Mouse (Mus musculus): Measurements from ENCODE around the gene Ptprn2. TPM values are rescaled to one million over a fixed set of nuclear protein-coding genes. Genes with fewer than 3 reads are reported as not detected.

The Ptprn2 gene
- polyA plus RNA-seq, 1 experiment from 2014 or later: 3.5 TPM

DNA sequence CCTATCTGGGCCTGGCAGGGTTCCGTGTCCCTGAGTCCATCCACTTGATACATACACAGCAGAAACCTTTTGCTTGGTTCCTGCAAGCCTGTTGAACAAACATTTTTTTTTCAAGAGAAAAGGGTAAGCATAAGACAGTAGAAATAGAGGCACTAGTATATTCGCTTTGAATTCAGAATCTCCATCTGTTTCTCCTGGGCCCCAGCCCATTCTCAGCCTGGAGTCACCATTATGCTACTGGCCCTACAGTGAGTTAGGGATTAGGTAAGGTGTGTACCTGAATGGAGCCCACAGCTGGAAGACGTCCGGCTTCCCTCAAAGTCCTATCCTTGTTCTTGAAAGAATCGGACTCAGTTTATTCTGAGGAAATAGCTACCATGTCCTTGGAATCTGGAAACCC is 104.6 kb downstream of the Ptprn2 start:
- Histone ChIP-seq H3K27ac (ENCODE audit: low read length) (no peak overlapping the region), H3K27me3 (ENCODE audit: control insufficient read depth, insufficient read depth, low read length) (no peaks in the 10 kb centered on the region), H3K9ac (ENCODE audit: low read length) (no peak overlapping the region), H3K4me1 (ENCODE audit: control insufficient read depth, insufficient read depth, low read length) (peaks cover 9% of the 10 kb centered on the region), H3K9me3 (replicated peaks; ENCODE audit: control insufficient read depth, low read length) (no peaks in the 10 kb centered on the region), H3K36me3 (ENCODE audit: control insufficient read depth, insufficient read depth, low read length) (no peaks in the 10 kb centered on the region), H3K4me2 (ENCODE audit: low read depth, low read length) (no peak overlapping the region), H3K4me3 (replicated peaks; ENCODE audit: low read length) (no peak overlapping the region)
- WGBS: 88% methylated on average over 5 of the region's 5 CpGs
- ATAC-seq (ENCODE audit: insufficient read depth, low FRiP score): no peak

DNA sequence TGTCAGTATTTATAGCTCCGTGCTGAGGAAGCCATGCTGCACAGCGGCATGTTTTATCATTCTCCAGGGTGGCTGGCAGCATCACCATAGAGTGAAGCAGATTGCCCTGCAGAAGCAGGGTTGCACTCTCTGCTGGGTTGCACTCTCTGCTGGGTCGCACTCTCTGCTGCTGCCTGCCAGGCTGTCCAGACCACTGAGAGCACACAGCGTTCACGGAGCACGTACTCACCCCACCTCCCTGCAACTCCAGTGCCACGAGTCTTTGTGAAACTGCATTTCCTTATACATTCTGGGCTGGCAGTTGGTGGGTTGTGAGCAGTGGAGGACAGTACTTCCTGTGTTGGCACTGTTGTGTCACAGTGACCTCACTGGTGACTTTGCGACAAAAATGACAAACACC is 108.9 kb downstream of the Ptprn2 start:
- H3K4me3 ChIP-seq (replicated peaks; ENCODE audit: low read length): no peak overlapping the region
- H3K4me2 ChIP-seq (ENCODE audit: low read depth, low read length): no peak overlapping the region
- no peaks in the 10 kb centered on the region for H3K36me3 ChIP-seq (ENCODE audit: control insufficient read depth, insufficient read depth, low read length)
- H3K9me3 ChIP-seq (replicated peaks; ENCODE audit: control insufficient read depth, low read length): no peaks in the 10 kb centered on the region
- no peaks in the 10 kb centered on the region for H3K4me1 ChIP-seq (ENCODE audit: control insufficient read depth, insufficient read depth, low read length)
- WGBS: 78% methylated on average over 8 of the region's 8 CpGs
- H3K9ac ChIP-seq (ENCODE audit: low read length): no peak overlapping the region
- H3K27ac ChIP-seq (ENCODE audit: low read length): no peak overlapping the region
- no peak for ATAC-seq (ENCODE audit: insufficient read depth, low FRiP score)
- H3K27me3 ChIP-seq (ENCODE audit: control insufficient read depth, insufficient read depth, low read length): no peaks in the 10 kb centered on the region

DNA sequence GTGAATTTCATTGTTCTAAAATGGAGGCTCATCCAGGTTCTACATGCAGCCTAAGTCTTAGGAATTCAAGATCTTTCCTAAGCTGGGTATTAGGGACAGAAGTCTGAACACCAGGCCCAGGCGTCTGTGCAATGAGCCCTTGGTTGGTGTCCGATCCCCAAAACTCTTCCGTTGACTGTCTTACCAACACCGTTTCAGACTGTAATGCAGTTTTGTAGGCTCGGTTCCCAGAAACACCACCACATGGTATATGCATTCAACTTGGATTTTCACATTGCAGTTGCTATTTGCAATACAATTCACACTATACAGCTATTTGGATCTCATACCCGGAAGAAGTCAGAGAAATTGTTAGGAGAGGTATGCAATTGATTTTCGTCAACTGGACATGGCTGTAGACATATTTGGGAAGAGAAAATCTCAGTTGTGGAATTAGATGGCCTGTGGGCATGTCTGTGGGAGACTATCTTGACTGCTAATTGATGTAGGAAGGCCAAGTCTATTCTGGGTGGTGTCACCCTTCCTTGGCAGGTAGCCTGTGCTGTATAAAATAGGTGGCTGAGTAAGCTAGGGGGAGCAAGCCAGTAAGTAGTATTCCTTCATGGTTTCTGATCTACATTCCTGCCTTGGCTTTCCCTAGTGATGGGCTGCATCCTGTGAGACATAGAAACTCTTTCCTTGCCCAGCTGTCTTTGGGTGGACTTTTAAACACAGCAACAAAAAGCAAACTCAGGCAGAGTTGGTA is 109.5 kb downstream of the Ptprn2 start:
- WGBS: 93% methylated on average over 7 of the region's 7 CpGs
- Histone ChIP-seq H3K4me3 (replicated peaks; ENCODE audit: low read length) (no peak overlapping the region), H3K27ac (ENCODE audit: low read length) (no peak overlapping the region), H3K4me2 (ENCODE audit: low read depth, low read length) (no peak overlapping the region), H3K9ac (ENCODE audit: low read length) (no peak overlapping the region), H3K36me3 (ENCODE audit: control insufficient read depth, insufficient read depth, low read length) (no peaks in the 10 kb centered on the region), H3K9me3 (replicated peaks; ENCODE audit: control insufficient read depth, low read length) (no peaks in the 10 kb centered on the region), H3K27me3 (ENCODE audit: control insufficient read depth, insufficient read depth, low read length) (no peaks in the 10 kb centered on the region), H3K4me1 (ENCODE audit: control insufficient read depth, insufficient read depth, low read length) (no peaks in the 10 kb centered on the region)
- ATAC-seq (ENCODE audit: insufficient read depth, low FRiP score): no peak

DNA sequence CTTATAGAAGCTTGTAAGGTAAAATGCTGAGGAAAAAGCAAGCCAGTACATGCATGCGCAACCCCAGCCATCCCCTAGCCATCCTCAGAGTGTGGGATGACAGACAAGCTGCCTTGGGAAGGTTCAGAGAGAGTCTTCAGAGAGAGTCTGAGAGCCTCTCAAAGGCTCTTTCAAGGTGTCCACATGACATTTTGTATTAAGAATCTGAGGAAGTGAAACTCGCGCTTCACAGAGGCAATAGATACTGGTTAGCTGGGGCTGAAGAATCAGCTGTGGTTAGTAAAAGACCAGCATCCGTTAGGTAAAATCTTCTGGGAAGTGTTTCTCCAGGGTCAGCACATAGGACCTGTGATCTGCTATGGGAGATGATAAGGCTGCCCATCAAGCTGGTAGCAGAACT is 110.2 kb downstream of the Ptprn2 start:
- Histone ChIP-seq H3K9me3 (replicated peaks; ENCODE audit: control insufficient read depth, low read length) (no peaks in the 10 kb centered on the region), H3K27ac (ENCODE audit: low read length) (no peak overlapping the region), H3K4me1 (ENCODE audit: control insufficient read depth, insufficient read depth, low read length) (no peaks in the 10 kb centered on the region), H3K4me3 (replicated peaks; ENCODE audit: low read length) (no peak overlapping the region), H3K9ac (ENCODE audit: low read length) (no peak overlapping the region), H3K27me3 (ENCODE audit: control insufficient read depth, insufficient read depth, low read length) (no peaks in the 10 kb centered on the region), H3K4me2 (ENCODE audit: low read depth, low read length) (no peak overlapping the region), H3K36me3 (ENCODE audit: control insufficient read depth, insufficient read depth, low read length) (no peaks in the 10 kb centered on the region)
- 90% methylated on average over 4 of the region's 4 CpGs for WGBS
- ATAC-seq (ENCODE audit: insufficient read depth, low FRiP score): no peak

DNA sequence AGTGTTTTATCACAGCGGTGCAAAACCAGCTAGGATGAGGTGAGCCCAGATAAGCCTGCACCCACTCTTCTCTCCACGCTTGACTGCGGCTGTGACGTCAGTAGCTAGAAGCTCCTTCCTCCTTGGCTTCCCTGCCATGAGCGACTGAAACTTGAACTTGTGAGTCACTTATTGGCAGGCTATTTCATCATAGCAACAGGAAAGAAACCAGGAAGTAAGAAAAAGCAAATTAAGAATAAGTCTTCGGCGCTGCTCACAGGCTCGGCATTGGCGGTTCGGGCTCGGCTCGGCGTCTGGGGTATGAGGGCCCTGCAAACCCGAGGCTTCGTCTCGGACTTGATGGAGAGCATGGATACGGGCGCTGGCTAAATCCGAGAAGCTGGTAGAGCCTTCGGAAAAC is 111.5 kb downstream of the Ptprn2 start:
- WGBS: 89% methylated on average over 20 of the region's 20 CpGs
- Histone ChIP-seq H3K4me1 (ENCODE audit: control insufficient read depth, insufficient read depth, low read length) (no peaks in the 10 kb centered on the region), H3K27ac (ENCODE audit: low read length) (no peak overlapping the region), H3K4me3 (replicated peaks; ENCODE audit: low read length) (no peak overlapping the region), H3K9me3 (replicated peaks; ENCODE audit: control insufficient read depth, low read length) (no peaks in the 10 kb centered on the region), H3K9ac (ENCODE audit: low read length) (no peak overlapping the region), H3K4me2 (ENCODE audit: low read depth, low read length) (no peak overlapping the region), H3K27me3 (ENCODE audit: control insufficient read depth, insufficient read depth, low read length) (no peaks in the 10 kb centered on the region), H3K36me3 (ENCODE audit: control insufficient read depth, insufficient read depth, low read length) (no peaks in the 10 kb centered on the region)
- no peak for ATAC-seq (ENCODE audit: insufficient read depth, low FRiP score)

DNA sequence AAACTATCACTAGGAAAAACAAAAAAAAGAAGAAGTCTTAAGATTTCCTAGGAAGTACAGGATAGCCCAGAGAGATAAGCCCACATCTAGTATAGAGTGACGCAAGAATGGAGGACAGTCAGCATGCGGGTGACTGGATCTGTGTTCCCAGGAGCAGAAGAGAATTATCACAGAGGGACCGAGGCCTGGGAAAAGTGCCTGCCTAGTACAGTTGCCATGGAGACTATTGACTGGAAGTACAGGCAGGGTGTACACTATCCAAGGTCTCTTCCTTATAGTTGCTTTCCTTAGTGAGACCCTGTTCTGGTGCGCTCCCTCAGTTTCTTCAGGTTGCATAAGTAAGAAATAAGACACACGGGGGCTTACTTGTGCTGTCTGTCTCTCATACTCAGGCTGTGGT is 112.2 kb downstream of the Ptprn2 start:
- 82% methylated on average over 5 of the region's 5 CpGs for WGBS
- Histone ChIP-seq H3K27ac (ENCODE audit: low read length) (no peak overlapping the region), H3K4me2 (ENCODE audit: low read depth, low read length) (no peak overlapping the region), H3K27me3 (ENCODE audit: control insufficient read depth, insufficient read depth, low read length) (no peaks in the 10 kb centered on the region), H3K9me3 (replicated peaks; ENCODE audit: control insufficient read depth, low read length) (no peaks in the 10 kb centered on the region), H3K4me3 (replicated peaks; ENCODE audit: low read length) (no peak overlapping the region), H3K4me1 (ENCODE audit: control insufficient read depth, insufficient read depth, low read length) (no peaks in the 10 kb centered on the region), H3K36me3 (ENCODE audit: control insufficient read depth, insufficient read depth, low read length) (no peaks in the 10 kb centered on the region), H3K9ac (ENCODE audit: low read length) (no peak overlapping the region)
- no peak for ATAC-seq (ENCODE audit: insufficient read depth, low FRiP score)

DNA sequence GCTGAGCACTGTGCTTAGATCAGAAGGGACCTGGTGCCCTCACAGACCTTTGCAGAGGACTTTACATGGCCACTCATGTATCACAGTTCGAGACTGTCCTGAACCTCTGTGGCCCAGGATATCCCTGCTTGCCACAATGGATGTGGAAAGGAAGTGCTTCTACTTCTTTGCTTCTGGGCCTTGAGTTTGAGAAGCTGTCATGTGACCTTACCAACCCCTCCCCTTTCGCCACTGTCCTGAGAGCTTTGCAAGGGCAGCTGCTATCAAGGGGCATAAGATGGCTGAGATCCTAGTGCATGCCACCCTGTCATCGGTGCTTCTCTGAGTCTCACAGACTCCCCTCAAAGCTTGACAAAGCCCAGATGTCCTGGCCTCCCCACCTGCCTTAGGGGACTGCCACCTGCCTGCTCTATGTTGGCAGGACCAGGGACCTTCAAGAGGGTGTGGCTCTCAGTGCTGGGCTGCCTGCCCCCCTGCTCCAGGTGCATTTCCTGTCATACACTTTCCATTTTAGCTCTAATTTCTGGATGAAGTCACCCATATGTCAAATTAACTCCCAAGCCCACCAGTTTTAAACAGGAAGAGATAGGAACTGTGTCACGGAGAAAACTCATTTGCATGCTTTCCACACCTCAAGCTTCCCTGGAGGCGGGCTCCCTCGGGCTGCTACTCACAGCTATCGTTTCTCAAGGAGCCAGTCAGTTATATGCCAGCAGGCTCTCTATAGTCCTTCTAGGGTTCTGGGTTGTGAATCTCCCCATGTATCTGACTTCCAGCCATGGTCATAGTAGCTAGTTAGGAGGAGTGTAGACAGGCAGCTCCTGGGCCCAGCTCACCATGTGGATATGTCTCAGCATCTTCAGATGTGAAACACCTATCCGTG is 112.8 kb downstream of the Ptprn2 start:
- Histone ChIP-seq H3K27me3 (ENCODE audit: control insufficient read depth, insufficient read depth, low read length) (no peaks in the 10 kb centered on the region), H3K4me1 (ENCODE audit: control insufficient read depth, insufficient read depth, low read length) (no peaks in the 10 kb centered on the region), H3K4me3 (replicated peaks; ENCODE audit: low read length) (no peak overlapping the region), H3K9ac (ENCODE audit: low read length) (no peak overlapping the region), H3K4me2 (ENCODE audit: low read depth, low read length) (no peak overlapping the region), H3K36me3 (ENCODE audit: control insufficient read depth, insufficient read depth, low read length) (no peaks in the 10 kb centered on the region), H3K9me3 (replicated peaks; ENCODE audit: control insufficient read depth, low read length) (no peaks in the 10 kb centered on the region), H3K27ac (ENCODE audit: low read length) (no peak overlapping the region)
- no peak for ATAC-seq (ENCODE audit: insufficient read depth, low FRiP score)
- WGBS: 71% methylated on average over 8 of the region's 8 CpGs

DNA sequence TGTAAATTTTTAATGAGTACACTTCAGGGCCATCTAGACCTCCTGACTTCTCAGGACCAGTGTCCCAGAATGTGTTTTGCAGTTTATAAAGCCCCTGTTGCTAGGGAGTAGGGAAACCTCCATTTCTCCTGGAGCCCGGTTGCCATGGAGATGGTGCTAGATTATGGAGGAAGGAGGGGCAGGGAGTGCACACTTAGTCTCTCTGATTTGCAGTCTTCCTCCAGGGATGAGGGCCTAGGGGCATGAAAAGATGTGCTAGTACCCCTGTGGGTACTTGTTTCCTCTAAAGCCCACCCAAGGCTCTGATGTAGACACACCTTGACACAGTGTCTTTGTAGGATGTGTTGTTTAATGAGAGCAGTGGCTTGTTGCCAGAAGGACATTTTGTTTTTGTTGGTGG is 114.0 kb downstream of the Ptprn2 start:
- no peaks in the 10 kb centered on the region for H3K4me1 ChIP-seq (ENCODE audit: control insufficient read depth, insufficient read depth, low read length)
- H3K27me3 ChIP-seq (ENCODE audit: control insufficient read depth, insufficient read depth, low read length): no peaks in the 10 kb centered on the region
- H3K36me3 ChIP-seq (ENCODE audit: control insufficient read depth, insufficient read depth, low read length): no peaks in the 10 kb centered on the region
- H3K9me3 ChIP-seq (replicated peaks; ENCODE audit: control insufficient read depth, low read length): no peaks in the 10 kb centered on the region
- 71% methylated on average over 1 of the region's 1 CpGs for WGBS
- ATAC-seq (ENCODE audit: insufficient read depth, low FRiP score): no peak
- no peak overlapping the region for H3K4me3 ChIP-seq (replicated peaks; ENCODE audit: low read length)
- no peak overlapping the region for H3K27ac ChIP-seq (ENCODE audit: low read length)
- no peak overlapping the region for H3K4me2 ChIP-seq (ENCODE audit: low read depth, low read length)
- H3K9ac ChIP-seq (ENCODE audit: low read length): no peak overlapping the region

DNA sequence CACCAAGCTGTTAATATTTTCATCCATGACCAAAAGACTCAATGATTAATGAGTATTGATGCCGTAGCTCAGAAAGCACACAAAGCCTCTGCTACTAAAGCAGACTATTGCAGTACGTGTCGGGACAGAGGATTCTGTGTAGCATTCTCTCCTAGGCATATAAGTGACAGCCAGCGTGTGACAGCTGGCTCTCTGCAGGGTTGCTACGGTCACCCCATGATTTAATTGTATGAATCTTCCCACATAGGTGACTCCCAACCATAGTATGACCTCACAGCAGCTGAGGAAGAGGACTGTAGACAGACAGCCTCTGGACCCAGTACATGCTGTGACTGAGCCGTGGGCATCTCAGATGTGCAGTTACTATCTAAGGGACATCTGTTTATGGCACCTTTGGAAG is 114.5 kb downstream of the Ptprn2 start:
- Histone ChIP-seq H3K4me3 (replicated peaks; ENCODE audit: low read length) (no peak overlapping the region), H3K4me2 (ENCODE audit: low read depth, low read length) (no peak overlapping the region), H3K9ac (ENCODE audit: low read length) (no peak overlapping the region), H3K9me3 (replicated peaks; ENCODE audit: control insufficient read depth, low read length) (no peaks in the 10 kb centered on the region), H3K27me3 (ENCODE audit: control insufficient read depth, insufficient read depth, low read length) (no peaks in the 10 kb centered on the region), H3K27ac (ENCODE audit: low read length) (no peak overlapping the region), H3K36me3 (ENCODE audit: control insufficient read depth, insufficient read depth, low read length) (no peaks in the 10 kb centered on the region), H3K4me1 (ENCODE audit: control insufficient read depth, insufficient read depth, low read length) (no peaks in the 10 kb centered on the region)
- ATAC-seq (ENCODE audit: insufficient read depth, low FRiP score): no peak
- WGBS: 58% methylated on average over 6 of the region's 6 CpGs
